Mouse (Mus musculus) C2C12 (cell line): Measurements from ENCODE around the gene Gm10320. TPM values are rescaled to one million over a fixed set of nuclear protein-coding genes. Genes with fewer than 3 reads are reported as not detected.

Experiments used
- H3K27me3 ChIP-seq: one replicate; pipeline ENCODE4 v1.6.1; 2011; ENCODE audit not compliant: control insufficient read depth, insufficient read depth, insufficient read length
- H3K36me3 ChIP-seq: one replicate; pipeline ENCODE4 v1.6.1; 2011; ENCODE audit not compliant: control insufficient read depth, insufficient read depth
- H3K4me3 ChIP-seq: one replicate; pipeline ENCODE4 v1.5.1; 2011; ENCODE audit warnings: mild to moderate bottlenecking, control low read depth; ENCODE audit not compliant: poor library complexity, insufficient read depth, severe bottlenecking
- H3K79me2 ChIP-seq: one replicate; pipeline ENCODE4 v1.6.1; 2011; ENCODE audit not compliant: control insufficient read depth, insufficient read depth
- H3K79me3 ChIP-seq: one replicate; pipeline ENCODE4 v1.6.1; 2011; ENCODE audit warnings: low read depth, control low read depth
- H3ac ChIP-seq: one replicate; pipeline ENCODE3; 2011; ENCODE audit warnings: low read depth; ENCODE audit not compliant: control insufficient read depth, insufficient read length
- CEBPB ChIP-seq: IDR thresholded peaks from one replicate; pipeline ENCODE4 v1.6.1; 2011; ENCODE audit warnings: low read depth, mild to moderate bottlenecking, control low read depth, moderate library complexity
- CTCF ChIP-seq: IDR thresholded peaks from one replicate; pipeline ENCODE4 v1.5.1; 2011; ENCODE audit not compliant: control insufficient read depth, insufficient read depth, insufficient read length
- FOSL1 ChIP-seq: IDR thresholded peaks from one replicate; pipeline ENCODE4 v1.8.0; 2011; ENCODE audit warnings: mild to moderate bottlenecking, low read length; ENCODE audit not compliant: poor library complexity, insufficient read depth, severe bottlenecking
- MAX ChIP-seq: IDR thresholded peaks from one replicate; pipeline ENCODE4 v1.6.1; 2011; ENCODE audit warnings: mild to moderate bottlenecking, control low read depth
- MYOD1 ChIP-seq: IDR thresholded peaks from one replicate; pipeline ENCODE4 v1.6.1; 2011; ENCODE audit warnings: low read depth; ENCODE audit not compliant: control insufficient read depth, insufficient read length
- MYOG ChIP-seq: IDR thresholded peaks from one replicate; pipeline ENCODE4 v1.6.1; 2011; ENCODE audit not compliant: control insufficient read depth, insufficient read length; ENCODE audit errors: extremely low read depth
- USF1 ChIP-seq: IDR thresholded peaks from one replicate; pipeline ENCODE4 v1.6.1; 2011; ENCODE audit warnings: low read depth, mild to moderate bottlenecking, control low read depth, moderate library complexity
- polyA plus RNA-seq: library from polyadenylated mRNA; unstranded; fragments of >200 nt; fragmentation: generic; extraction: Trizol; gene quantifications from one replicate; pipeline ENCODE4 v1.2.1, GENCODE M21; 2012; ENCODE audit warnings: missing spikeins

Gm10320 gene
- polyA plus RNA-seq, 1 experiment, result 1.8 TPM

- Histone ChIP-seq H3K79me2 (no peaks in the 10 kb centered on the region), H3ac (no peak overlapping the region), H3K27me3 (no peaks in the 10 kb centered on the region), H3K4me3 (no peak overlapping the region), H3K36me3 (no peaks in the 10 kb centered on the region), H3K79me3 (no peaks in the 10 kb centered on the region)
- TF ChIP-seq MYOD1 (no peak), CEBPB (no peak), MYOG (no peak), MAX (no peak), CTCF (no peak), FOSL1 (no peak), USF1 (no peak)
Observed at GRCm38 (mm10) chr13:98485440-98485839, 6.4 kb downstream of the Gm10320 start.

- H3K79me2 ChIP-seq, result no peaks in the 10 kb centered on the region
Observed at GRCm38 (mm10) chr13:98477991-98478390, 13.8 kb downstream of the Gm10320 start.

GRCm38 (mm10) chr13:98476839-98477495 is 14.8 kb downstream of the Gm10320 start:
- Histone ChIP-seq H3ac (no peak overlapping the region), H3K79me2 (no peaks in the 10 kb centered on the region)
- TF ChIP-seq FOSL1 (no peak), MYOD1 (no peak), MAX (no peak), USF1 (no peak), CTCF (no peak), CEBPB (no peak), MYOG (no peak)

More at GRCm38 (mm10) chr13:98477991-98478390, 13.8 kb downstream of the Gm10320 start:
- H3K36me3 ChIP-seq, result no peaks in the 10 kb centered on the region
- no peaks in the 10 kb centered on the region for H3K79me3 ChIP-seq
- no peak for TF ChIP-seq CEBPB
- no peak for TF ChIP-seq USF1
- TF ChIP-seq CTCF, result no peak
- TF ChIP-seq MYOD1, result peak; percentile 44
- TF ChIP-seq FOSL1, result peak; percentile 50
- no peak for TF ChIP-seq MAX
- no peak for TF ChIP-seq MYOG
- no peaks in the 10 kb centered on the region for H3K27me3 ChIP-seq
- H3K4me3 ChIP-seq, result no peak overlapping the region
- no peak overlapping the region for H3ac ChIP-seq

GRCm38 (mm10) chr13:98476175-98476838 is 15.5 kb downstream of the Gm10320 start:
- Histone ChIP-seq H3K36me3 (no peaks in the 10 kb centered on the region), H3K27me3 (no peaks in the 10 kb centered on the region), H3K4me3 (no peak overlapping the region), H3K79me3 (no peaks in the 10 kb centered on the region), H3ac (no peak overlapping the region), H3K79me2 (no peaks in the 10 kb centered on the region)
- TF ChIP-seq MYOD1, result no peak
- TF ChIP-seq MAX, result no peak
- no peak for TF ChIP-seq CEBPB

More at GRCm38 (mm10) chr13:98476839-98477495, 14.8 kb downstream of the Gm10320 start:
- H3K27me3 ChIP-seq, result no peaks in the 10 kb centered on the region
- H3K36me3 ChIP-seq, result no peaks in the 10 kb centered on the region
- no peak overlapping the region for H3K4me3 ChIP-seq
- H3K79me3 ChIP-seq, result no peaks in the 10 kb centered on the region

GRCm38 (mm10) chr13:98475681-98476080 is 16.1 kb downstream of the Gm10320 start:
- Histone ChIP-seq H3K4me3 (no peak overlapping the region), H3ac (no peak overlapping the region), H3K27me3 (no peaks in the 10 kb centered on the region), H3K79me3 (no peaks in the 10 kb centered on the region), H3K79me2 (no peaks in the 10 kb centered on the region), H3K36me3 (no peaks in the 10 kb centered on the region)
- no peak for TF ChIP-seq FOSL1
- no peak for TF ChIP-seq MYOD1

GRCm38 (mm10) chr13:98473034-98473433 is 18.8 kb downstream of the Gm10320 start:
- no peaks in the 10 kb centered on the region for H3K79me3 ChIP-seq

More at GRCm38 (mm10) chr13:98473034-98473433, 18.8 kb downstream of the Gm10320 start:
- H3K27me3 ChIP-seq, result no peaks in the 10 kb centered on the region
- no peak overlapping the region for H3ac ChIP-seq
- H3K36me3 ChIP-seq, result no peaks in the 10 kb centered on the region
- H3K79me2 ChIP-seq, result no peaks in the 10 kb centered on the region
- no peak overlapping the region for H3K4me3 ChIP-seq
- TF ChIP-seq USF1 (no peak), MYOD1 (no peak), CEBPB (no peak), CTCF (no peak), MYOG (no peak)
